Mouse (Mus musculus) heart, embryonic 10.5 days (tissue): ENCODE data around the gene Otog. TPM values are rescaled to one million over a fixed set of nuclear protein-coding genes. Genes with fewer than 3 reads are reported as not detected.
A peak's percentile ranks its signal among the peaks of the same experiment; 100 is the strongest.

ENCODE experiments used
- DNase-seq: peaks from one replicate; pipeline ENCODE4 v3.0.0-alpha.2; 2017; ENCODE audit warnings: low spot score
- H3K27ac ChIP-seq: fragments of 300-500 bp; sonication (generic); 2 replicates; pipeline ENCODE4 v1.5.1; 2016; ENCODE audit warnings: mild to moderate bottlenecking
- H3K27me3 ChIP-seq: fragments of 300-500 bp; sonication (generic); 2 replicates; pipeline ENCODE4 v1.6.1; 2016; ENCODE audit warnings: mild to moderate bottlenecking; ENCODE audit not compliant: poor library complexity, insufficient read depth, severe bottlenecking
- H3K36me3 ChIP-seq: fragments of 300-500 bp; sonication (generic); 2 replicates; pipeline ENCODE4 v1.6.1; 2016; ENCODE audit warnings: mild to moderate bottlenecking, moderate library complexity
- H3K4me1 ChIP-seq: fragments of 300-500 bp; sonication (generic); 2 replicates; pipeline ENCODE4 v1.6.1; 2016; ENCODE audit warnings: mild to moderate bottlenecking
- H3K4me3 ChIP-seq: fragments of 300-500 bp; sonication (generic); 2 replicates; pipeline ENCODE4 v1.5.1; 2016; ENCODE audit warnings: mild to moderate bottlenecking, moderate library complexity
- H3K9me3 ChIP-seq: fragments of 300-500 bp; sonication (generic); 2 replicates; pipeline ENCODE4 v1.6.1; 2016; ENCODE audit warnings: mild to moderate bottlenecking, moderate library complexity
- WGBS: fragments of 180-500 bp; shearing (Covaris S2); methylation state at CpG from one replicate; pipeline ENCODE4 v1.1.7; 2016; 5-methylcytosine and 5-hydroxymethylcytosine counted together
- polyA plus RNA-seq: library from polyadenylated mRNA; unstranded; fragments of >200 nt; fragmentation: Nextera tagmentation; extraction: Ambion mirVana; gene quantifications from 2 replicates; pipeline ENCODE4 v1.2.1, GENCODE M21; 2016

The Otog gene
- polyA plus RNA-seq, 1 experiment from 2014 or later, result not detected

DNA sequence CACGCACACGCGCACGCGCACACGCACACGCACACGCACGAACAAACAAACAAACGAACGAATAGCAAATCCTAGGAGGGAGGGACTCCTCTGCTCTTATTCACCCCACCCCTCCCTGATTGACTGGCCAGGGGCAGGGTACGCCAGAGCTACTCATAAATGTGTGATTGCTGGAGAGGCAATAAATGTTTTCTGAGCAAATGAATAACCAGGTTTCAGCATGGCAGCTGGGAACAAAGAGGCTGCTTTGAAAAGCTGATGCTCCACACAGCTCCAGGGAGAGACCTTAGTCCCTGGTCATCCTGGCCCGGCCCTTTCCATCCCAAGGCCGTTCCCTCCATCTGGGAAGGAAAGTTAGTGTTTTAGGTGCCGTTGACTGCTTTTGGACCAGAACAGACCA is 4.4 kb upstream of the Otog start:
- H3K27ac ChIP-seq, result no peak overlapping the region
- no peaks in the 10 kb centered on the region for H3K9me3 ChIP-seq
- H3K4me1 ChIP-seq, result peaks cover 27% of the 10 kb centered on the region
- no peaks in the 10 kb centered on the region for H3K36me3 ChIP-seq
- peaks cover 31% of the 10 kb centered on the region for H3K27me3 ChIP-seq
- no peak overlapping the region for H3K4me3 ChIP-seq
- WGBS, result 71% methylated on average over 15 of the region's 15 CpGs
- DNase-seq, result no peak

DNA sequence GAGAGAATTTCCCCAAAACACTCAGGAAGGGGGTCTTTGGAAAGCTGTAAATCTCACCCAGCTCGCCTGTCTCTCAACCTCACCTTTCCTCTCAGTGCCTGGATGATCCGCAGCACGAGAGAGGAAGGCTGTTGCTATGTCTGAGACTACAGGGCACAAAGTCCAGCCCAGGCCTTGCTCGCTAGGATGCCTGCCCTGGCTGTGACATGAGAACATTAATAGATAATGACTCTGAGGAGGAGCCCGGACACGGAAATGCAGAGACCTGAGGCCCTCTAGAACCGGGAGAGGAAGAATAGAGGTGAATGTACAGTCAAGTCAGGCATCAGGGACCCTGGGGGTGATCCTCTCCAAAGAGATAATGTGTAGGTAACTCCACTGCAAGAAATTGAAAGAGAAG is 3.6 kb upstream of the Otog start:
- H3K4me1 ChIP-seq, result peaks cover 27% of the 10 kb centered on the region
- no peaks in the 10 kb centered on the region for H3K9me3 ChIP-seq
- WGBS, result 54% methylated on average over 7 of the region's 7 CpGs
- no peak for DNase-seq
- H3K27me3 ChIP-seq, result peaks cover 31% of the 10 kb centered on the region
- no peak overlapping the region for H3K4me3 ChIP-seq
- H3K27ac ChIP-seq, result no peak overlapping the region; the same call in 1 of the 2 replicates
- no peaks in the 10 kb centered on the region for H3K36me3 ChIP-seq

DNA sequence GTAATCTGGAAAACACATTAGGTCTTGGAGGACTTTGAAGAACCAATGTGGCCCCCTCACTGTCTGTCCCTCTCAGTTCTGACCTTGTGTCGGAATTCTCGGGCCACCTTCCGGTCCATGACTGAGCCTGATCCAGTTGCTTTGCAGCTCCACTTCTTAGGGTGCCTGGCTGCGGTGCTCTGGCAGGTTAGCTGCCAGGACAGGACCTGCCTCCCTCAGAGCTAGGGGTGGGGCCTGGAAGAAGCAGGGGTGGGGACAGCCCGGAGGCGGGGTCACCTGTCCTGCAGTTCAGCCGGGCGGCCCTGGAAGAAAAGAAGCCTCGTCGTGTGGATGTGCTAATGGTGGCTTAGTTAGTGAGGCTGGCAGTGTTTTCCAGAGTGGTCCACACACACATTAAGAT is 2.4 kb upstream of the Otog start, which contains the start of gene Ush1c:
TSS of gene Ush1c (minus strand) at position 158 of the 400 bp plus-strand sequence.
- peak within 1 kb of the TSS; percentile 65 for H3K27ac ChIP-seq

DNA sequence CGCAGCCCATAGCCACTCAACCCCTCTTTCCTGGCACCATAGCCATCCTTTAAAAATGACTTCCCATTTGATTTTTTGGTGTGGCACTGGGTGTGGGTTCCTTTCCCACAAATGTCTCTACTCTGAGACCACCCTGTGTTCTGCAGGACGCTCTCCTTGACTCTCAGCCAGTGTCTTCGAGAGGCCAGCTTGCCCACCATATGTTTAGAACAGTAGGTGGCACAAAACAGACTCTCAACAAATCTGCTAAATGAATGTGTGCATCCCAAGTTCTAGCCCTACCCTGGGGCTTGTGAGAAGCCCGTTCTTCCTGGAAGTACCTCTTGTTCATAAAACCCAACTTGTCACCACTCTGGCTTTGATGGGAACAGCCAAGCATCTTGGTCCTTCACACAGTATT is 696 bp upstream of the Otog start:
- Histone ChIP-seq H3K27me3 (peaks cover 34% of the 10 kb centered on the region), H3K27ac (no peak overlapping the region), H3K4me1 (peaks cover 27% of the 10 kb centered on the region), H3K9me3 (no peaks in the 10 kb centered on the region), H3K4me3 (no peak overlapping the region), H3K36me3 (no peaks in the 10 kb centered on the region)
- DNase-seq, result no peak
- 83% methylated on average over 4 of the region's 4 CpGs for WGBS

More for the DNA sequence above, 2.4 kb upstream of the Otog start, which contains the start of gene Ush1c:
- no peaks in the 10 kb centered on the region for H3K36me3 ChIP-seq
- H3K9me3 ChIP-seq, result no peaks in the 10 kb centered on the region
- H3K27me3 ChIP-seq, result peaks cover 31% of the 10 kb centered on the region
- H3K4me1 ChIP-seq, result peaks cover 27% of the 10 kb centered on the region
- 11% methylated on average over 10 of the region's 10 CpGs for WGBS
- no peak for DNase-seq
- peak within 1 kb of the TSS; percentile 18 for H3K4me3 ChIP-seq

DNA sequence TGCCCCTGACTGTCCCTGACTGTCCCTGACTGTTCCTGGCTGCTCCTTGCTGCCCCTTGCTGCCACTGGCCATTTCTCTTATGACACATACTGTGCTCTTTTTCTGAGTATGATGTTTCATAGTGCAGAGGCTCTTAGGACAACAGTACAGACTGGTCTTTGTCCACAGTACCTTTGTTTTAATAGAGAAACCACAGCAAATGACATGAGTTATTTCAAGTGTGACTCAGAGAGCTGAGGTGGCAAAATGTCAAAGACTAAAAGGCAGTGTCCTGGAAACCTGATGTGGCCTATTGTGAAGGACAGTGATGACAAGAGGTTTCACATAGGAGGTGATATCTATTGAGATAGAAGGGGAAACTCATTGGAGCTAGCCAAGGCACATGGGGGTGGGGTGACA is 6.1 kb downstream of the Otog start:
- Histone ChIP-seq H3K4me3 (no peak overlapping the region), H3K27ac (no peak overlapping the region), H3K4me1 (peaks cover 5% of the 10 kb centered on the region), H3K9me3 (no peaks in the 10 kb centered on the region), H3K36me3 (no peaks in the 10 kb centered on the region), H3K27me3 (peaks cover 37% of the 10 kb centered on the region)
- no peak for DNase-seq

DNA sequence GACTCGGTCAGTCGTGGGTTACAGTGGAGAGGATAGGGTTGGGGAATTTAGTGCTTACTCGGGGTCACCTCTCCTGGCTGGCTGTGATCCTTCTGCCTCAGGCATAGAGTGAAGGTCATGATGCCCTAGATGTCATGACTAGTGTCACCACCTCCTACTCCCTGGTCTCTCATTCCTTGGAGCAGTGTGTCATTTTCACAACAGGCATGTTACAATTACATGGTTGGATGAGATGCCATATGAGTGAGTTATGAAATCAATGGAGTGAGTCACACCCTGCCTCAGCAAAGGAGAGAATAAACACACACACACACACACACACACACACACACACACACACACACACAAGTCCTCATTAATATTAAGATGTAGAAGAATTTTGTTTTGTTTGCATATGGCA is 6.8 kb downstream of the Otog start:
- Histone ChIP-seq H3K9me3 (no peaks in the 10 kb centered on the region), H3K27ac (no peak overlapping the region), H3K36me3 (no peaks in the 10 kb centered on the region), H3K27me3 (peaks cover 37% of the 10 kb centered on the region), H3K4me3 (no peak overlapping the region), H3K4me1 (peaks cover 5% of the 10 kb centered on the region)
- DNase-seq, result no peak
- 88% methylated on average over 3 of the region's 3 CpGs for WGBS

DNA sequence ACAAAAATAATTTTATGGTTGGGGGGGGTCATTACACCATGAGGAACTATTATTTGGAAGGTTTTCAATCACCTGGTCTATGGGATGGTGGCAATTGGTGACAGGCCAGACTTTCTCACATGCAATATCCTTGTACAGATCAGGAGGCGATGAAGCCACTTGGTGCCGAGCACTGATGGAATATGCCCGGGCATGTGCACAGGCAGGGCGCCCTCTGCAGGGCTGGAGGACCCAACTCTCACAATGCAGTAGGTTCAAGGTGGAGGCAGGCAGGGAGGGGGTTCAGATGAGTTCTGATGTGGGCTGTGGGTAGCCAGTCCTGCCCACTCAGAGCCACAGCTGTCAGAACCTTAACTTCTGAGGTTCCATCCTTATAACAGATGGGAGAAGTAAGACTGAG is 11.1 kb downstream of the Otog start:
- peaks cover 24% of the 10 kb centered on the region for H3K4me1 ChIP-seq
- 69% methylated on average over 4 of the region's 4 CpGs for WGBS
- H3K4me3 ChIP-seq, result no peak overlapping the region
- no peak for DNase-seq
- no peak overlapping the region for H3K27ac ChIP-seq
- H3K36me3 ChIP-seq, result no peaks in the 10 kb centered on the region
- H3K27me3 ChIP-seq, result peaks cover 41% of the 10 kb centered on the region
- H3K9me3 ChIP-seq, result no peaks in the 10 kb centered on the region

DNA sequence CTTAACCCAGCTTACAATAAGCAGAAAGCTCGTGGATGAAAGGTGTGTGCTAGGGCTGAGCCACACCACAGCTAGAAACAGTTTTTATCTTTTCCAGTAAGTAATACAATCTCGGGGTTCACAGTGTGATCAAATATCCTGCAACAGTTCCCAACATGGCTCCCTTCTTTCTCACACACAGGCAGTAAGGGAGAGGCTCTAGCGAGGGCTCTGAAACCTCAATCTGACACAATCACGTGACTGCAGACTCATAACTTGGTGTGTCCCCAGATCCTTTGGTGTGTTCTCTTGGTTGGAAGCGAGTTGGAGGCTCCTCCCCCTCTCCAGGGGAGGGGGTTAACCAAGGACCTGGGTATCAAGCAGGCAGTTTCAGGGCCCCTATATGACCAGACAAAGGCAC is 35.4 kb downstream of the Otog start:
- Histone ChIP-seq H3K36me3 (no peaks in the 10 kb centered on the region), H3K4me3 (no peak overlapping the region), H3K4me1 (no peaks in the 10 kb centered on the region), H3K27me3 (peaks cover 53% of the 10 kb centered on the region), H3K27ac (no peak overlapping the region), H3K9me3 (no peaks in the 10 kb centered on the region)
- WGBS, result 60% methylated on average over 5 of the region's 5 CpGs
- no peak for DNase-seq

DNA sequence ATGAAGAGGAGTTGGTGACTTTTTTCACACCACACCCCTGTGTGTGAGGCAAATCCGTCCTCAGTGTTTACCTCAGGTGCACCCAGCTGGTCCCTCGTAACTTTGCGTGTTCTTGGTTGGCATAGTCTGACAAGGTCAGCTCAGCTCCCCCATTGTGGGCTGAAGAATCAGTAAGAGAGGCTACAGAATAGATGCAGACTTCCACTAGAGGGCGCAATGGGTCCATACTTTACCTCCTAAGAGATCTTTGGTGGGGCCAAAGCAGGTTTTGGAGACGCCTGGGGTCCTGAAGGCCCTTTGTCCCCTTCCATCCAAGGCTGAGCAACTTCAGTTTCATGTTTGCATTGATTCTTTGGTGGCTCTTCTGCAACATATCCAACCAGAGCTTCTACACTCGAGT is 39.2 kb downstream of the Otog start:
- Histone ChIP-seq H3K4me3 (no peak overlapping the region), H3K27me3 (peaks cover 80% of the 10 kb centered on the region), H3K9me3 (no peaks in the 10 kb centered on the region), H3K36me3 (no peaks in the 10 kb centered on the region), H3K4me1 (peaks cover 13% of the 10 kb centered on the region; the same call in 1 of the 2 replicates), H3K27ac (no peak overlapping the region)
- DNase-seq, result no peak
- 17% methylated on average over 6 of the region's 6 CpGs for WGBS

DNA sequence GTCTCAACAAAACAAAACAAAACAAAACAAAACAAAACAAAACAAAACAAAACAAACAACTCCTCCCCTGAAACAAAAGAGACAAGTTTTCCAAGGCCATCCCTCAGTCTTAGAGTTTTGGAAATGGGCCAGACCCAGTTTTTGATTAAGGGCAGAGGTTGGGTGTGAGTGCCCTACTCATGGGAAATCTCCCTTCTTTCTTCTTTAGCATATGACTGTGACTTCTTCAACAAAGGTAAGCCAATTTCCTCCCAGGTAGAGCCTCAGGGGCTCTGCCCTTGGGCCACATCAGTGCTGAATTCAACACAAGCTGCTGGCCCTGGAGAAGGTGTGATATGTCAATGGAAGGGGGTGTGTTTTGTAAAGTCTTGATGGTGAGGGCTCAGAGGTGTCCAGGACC is 40.1 kb downstream of the Otog start:
- Histone ChIP-seq H3K27me3 (peaks cover 89% of the 10 kb centered on the region), H3K27ac (no peak overlapping the region), H3K36me3 (no peaks in the 10 kb centered on the region), H3K4me1 (peaks cover 13% of the 10 kb centered on the region; the same call in 1 of the 2 replicates), H3K9me3 (no peaks in the 10 kb centered on the region), H3K4me3 (no peak overlapping the region)
- no peak for DNase-seq

DNA sequence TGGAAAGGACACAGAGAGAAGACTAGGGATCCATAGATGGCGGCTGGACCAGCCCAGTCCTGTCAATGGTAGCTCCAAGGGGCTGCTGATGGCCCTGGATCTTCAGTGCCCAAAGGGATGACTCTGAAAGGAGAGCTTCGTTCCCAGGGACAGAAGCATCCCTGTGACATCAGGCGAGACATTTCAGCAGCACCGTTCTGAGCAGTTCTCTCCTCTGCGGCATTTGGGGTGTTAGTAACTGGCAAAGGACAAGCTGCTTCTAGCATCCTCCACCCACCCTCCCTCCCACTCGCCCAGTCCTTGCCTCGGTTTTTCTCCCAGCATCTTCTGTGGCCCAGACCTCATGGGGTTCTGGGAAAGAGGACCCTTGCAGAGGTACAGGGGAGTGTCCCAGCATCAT is 41.5 kb downstream of the Otog start:
- WGBS, result 56% methylated on average over 7 of the region's 7 CpGs
- Histone ChIP-seq H3K4me1 (peaks cover 13% of the 10 kb centered on the region; the same call in 1 of the 2 replicates), H3K9me3 (no peaks in the 10 kb centered on the region), H3K27me3 (peaks cover 92% of the 10 kb centered on the region), H3K27ac (no peak overlapping the region), H3K36me3 (no peaks in the 10 kb centered on the region), H3K4me3 (no peak overlapping the region)
- no peak for DNase-seq

DNA sequence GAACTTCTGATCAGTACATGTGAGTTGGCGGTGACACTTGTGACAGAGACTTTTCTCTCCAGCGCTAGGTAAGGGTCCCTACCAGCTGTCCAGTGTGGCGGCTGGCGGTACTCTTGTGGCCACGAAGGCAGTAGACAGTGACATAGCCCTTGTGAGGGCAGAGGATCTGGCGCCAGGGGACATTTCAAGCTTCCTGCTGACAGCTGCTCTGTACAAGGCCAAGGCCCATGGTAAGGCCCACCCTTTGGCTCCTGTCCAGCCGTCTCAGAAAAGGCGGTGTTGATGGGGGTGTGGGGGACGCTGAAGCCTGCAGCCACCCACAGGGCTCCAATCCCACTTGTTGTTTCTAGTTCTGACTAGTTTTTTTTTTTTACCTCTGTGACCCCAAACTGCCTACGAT is 42.9 kb downstream of the Otog start:
- DNase-seq, result no peak
- peaks cover 13% of the 10 kb centered on the region; the same call in 1 of the 2 replicates for H3K4me1 ChIP-seq
- H3K27ac ChIP-seq, result no peak overlapping the region
- no peak overlapping the region for H3K4me3 ChIP-seq
- H3K27me3 ChIP-seq, result peaks cover 94% of the 10 kb centered on the region
- H3K36me3 ChIP-seq, result no peaks in the 10 kb centered on the region
- WGBS, result 68% methylated on average over 10 of the region's 10 CpGs
- no peaks in the 10 kb centered on the region for H3K9me3 ChIP-seq

DNA sequence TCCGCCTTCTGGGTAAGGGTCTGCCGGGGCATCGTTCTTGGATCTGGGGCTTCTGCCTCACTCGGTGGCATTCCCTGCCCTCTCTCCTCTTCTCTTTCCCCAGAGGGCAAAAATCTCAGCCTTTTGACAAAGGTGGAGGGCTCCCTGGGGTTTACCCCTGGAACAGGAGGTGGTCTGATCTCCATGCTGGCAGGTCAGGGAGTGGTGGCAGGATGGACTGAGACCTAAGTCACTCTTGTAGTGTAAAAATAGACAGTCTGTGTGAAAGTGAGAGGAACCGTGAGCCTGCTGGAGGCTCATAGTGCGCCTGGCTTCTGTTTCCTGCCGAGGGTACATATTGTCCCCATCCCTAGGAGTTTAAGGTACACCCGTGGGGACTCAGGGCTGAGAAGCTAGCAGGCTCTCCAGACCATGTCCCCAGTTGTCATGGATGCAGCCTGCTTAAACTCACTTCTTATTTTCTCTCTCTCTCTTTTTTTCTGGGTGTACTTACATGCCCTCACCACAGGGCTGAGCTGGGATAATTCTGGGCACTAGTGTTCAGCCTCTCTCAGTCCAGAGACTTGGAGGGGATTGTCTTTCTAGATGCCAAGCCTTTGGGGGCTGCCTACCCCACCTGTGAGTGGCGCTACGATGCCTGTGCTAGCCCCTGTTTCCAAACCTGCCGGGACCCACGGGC is 44.5 kb downstream of the Otog start:
- DNase-seq, result no peak
- Histone ChIP-seq H3K9me3 (no peaks in the 10 kb centered on the region), H3K4me1 (peaks cover 13% of the 10 kb centered on the region; the same call in 1 of the 2 replicates), H3K27me3 (peaks cover 100% of the 10 kb centered on the region), H3K27ac (no peak overlapping the region), H3K4me3 (no peak overlapping the region), H3K36me3 (no peaks in the 10 kb centered on the region)
- WGBS, result 84% methylated on average over 12 of the region's 12 CpGs

DNA sequence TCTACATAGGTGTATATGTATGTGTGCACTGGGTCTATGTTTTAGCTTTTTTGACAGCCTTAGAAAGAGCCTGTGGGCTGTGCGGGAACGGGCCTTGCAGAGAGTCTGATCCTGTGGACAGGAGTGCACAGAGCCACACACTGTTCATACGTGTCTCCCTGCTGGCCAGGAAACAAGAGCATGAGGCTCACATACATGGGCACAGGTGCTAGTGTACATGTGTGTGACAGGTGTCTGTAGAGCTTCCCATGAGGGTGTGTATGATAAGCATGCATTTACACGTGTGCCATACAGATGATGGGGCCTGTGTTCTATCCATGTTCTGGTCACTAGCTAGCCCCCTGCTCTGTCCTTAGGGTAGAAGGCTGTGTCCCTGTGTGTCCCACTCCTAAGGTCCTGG is 45.6 kb downstream of the Otog start:
- no peaks in the 10 kb centered on the region for H3K9me3 ChIP-seq
- DNase-seq, result no peak
- no peak overlapping the region for H3K4me3 ChIP-seq
- 82% methylated on average over 4 of the region's 4 CpGs for WGBS
- peaks cover 100% of the 10 kb centered on the region for H3K27me3 ChIP-seq
- peaks cover 13% of the 10 kb centered on the region; the same call in 1 of the 2 replicates for H3K4me1 ChIP-seq
- no peaks in the 10 kb centered on the region for H3K36me3 ChIP-seq
- H3K27ac ChIP-seq, result no peak overlapping the region
